ENCODE assay signal across 8 mouse cellular contexts in genomic region chr15:79062376-79063159, GRCm38 (mm10). TPM values are rescaled to one million over a fixed set of nuclear protein-coding genes. Genes with fewer than 3 reads are reported as not detected.
DNase-seq lines count a peak whose midpoint lies in the region; ATAC-seq lines count a peak whose summit lies in the region.

TSS of gene Ankrd54 (minus strand) at chr15:79062893.

- H3K4me2 ChIP-seq in hindbrain, embryonic 14.5 days (replicated peaks) = peak within 1 kb of the TSS; percentile 86

- peak; percentile 100 for DNase-seq in R1 (ENCODE audit: low read depth, low spot score)
- DNase-seq in cerebellum, postnatal 25 days = peak; percentile 96 to 97
- peak; percentile 87 to 95 for DNase-seq in frontal cortex, postnatal 25 days (ENCODE audit: low spot score in 2 of 2)
- DNase-seq in hindbrain, embryonic 14.5 days (ENCODE audit: low spot score) = peak; percentile 98
- DNase-seq in layer of hippocampus, postnatal 36 days = peak; percentile 97 to 98
- DNase-seq in lung, postnatal 36 days = peak; percentile 100
- peak; percentile 100 for DNase-seq in retina, postnatal 1 day
- peak; percentile 90 to 96 for DNase-seq in urinary bladder, adult 18-20 months (ENCODE audit: low spot score in 2 of 2)

- H3K4me3 ChIP-seq in hindbrain, embryonic 14.5 days (replicated peaks; ENCODE audit: low read length) = peak within 1 kb of the TSS; percentile 98

- peak; percentile 99 for ATAC-seq in hindbrain, embryonic 14.5 days (ENCODE audit: low FRiP score)

- peak within 1 kb of the TSS; percentile 91 for H3K9ac ChIP-seq in hindbrain, embryonic 14.5 days

- peaks cover 9% of the 10 kb centered on the region; the same call in 1 of the 2 replicates for H3K4me1 ChIP-seq in hindbrain, embryonic 14.5 days (replicated peaks; ENCODE audit: control insufficient read depth, insufficient read depth, low read length)

- H3K36me3 ChIP-seq in hindbrain, embryonic 14.5 days (replicated peaks; ENCODE audit: control insufficient read depth, insufficient read depth) = peaks cover 38% of the 10 kb centered on the region

- H3K27me3 ChIP-seq in hindbrain, embryonic 14.5 days (ENCODE audit: control insufficient read depth, insufficient read depth, low read length) = no peaks in the 10 kb centered on the region

- under 1% methylated on average over 58 of the region's 80 CpGs for WGBS in hindbrain, embryonic 14.5 days

- no peaks in the 10 kb centered on the region for H3K9me3 ChIP-seq in hindbrain, embryonic 14.5 days (ENCODE audit: control insufficient read depth, low read length)

- peak within 1 kb of the TSS; percentile 83 for H3K27ac ChIP-seq in hindbrain, embryonic 14.5 days

RNA-seq across cellular contexts. Expression of gene Ankrd54, which starts in this region (rescaled TPM):
- 42.2 and 53.1 TPM in 2 replicates for polyA plus RNA-seq in hindbrain, embryonic 14.5 days (2014; fragmentation: Nextera tagmentation; extraction: Ambion mirVana)
- 10 to 100 TPM; 17.6 to 20.7 TPM for total RNA-seq in layer of hippocampus, postnatal 36 days (2021)

Comparison
In these comparisons a context has a peak if more than half of its experiments do, and no peak if none do; other contexts are left out.
1. Peak in every context shown above with its lines: DNase-seq, ATAC-seq, H3K4me3 ChIP-seq and H3K27ac ChIP-seq.